ENCODE assay signal across 9 mouse cellular contexts in the genomic region with DNA sequence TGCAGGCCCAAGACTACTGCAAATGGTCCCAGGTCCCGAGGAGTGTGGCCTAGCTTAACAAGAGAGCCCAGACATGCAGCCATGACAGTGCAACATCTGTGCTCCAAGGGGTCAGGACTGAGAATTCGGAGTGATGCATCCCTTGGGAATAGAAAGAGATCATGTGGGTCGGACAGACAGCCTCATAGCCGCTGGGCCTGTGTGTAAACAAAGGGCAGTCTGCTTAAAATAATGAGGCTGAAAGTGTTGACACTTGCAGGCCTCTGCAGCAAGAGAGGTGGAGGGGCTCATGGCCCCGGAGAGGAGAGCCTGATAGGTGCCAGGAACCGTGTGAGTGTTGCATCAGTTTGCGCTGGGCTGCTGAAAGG. TPM values are rescaled to one million over a fixed set of nuclear protein-coding genes. Genes with fewer than 3 reads are reported as not detected.
DNase-seq lines count a peak whose midpoint lies in the region; ATAC-seq and TF ChIP-seq lines count a peak whose summit lies in the region.
"Had no signal": no experiment of that assay in that cellular context is flagged by ENCODE, and none has a peak within 500 bp of the region (broad histone marks: within the 10 kb centered on the region; RNA-seq: fewer than 3 reads in every experiment).

No protein-coding gene starts in this region.

- no peak overlapping the region for H3K27ac ChIP-seq in heart, embryonic 14.5 days (replicated peaks in 1 of 2; ENCODE audit: control insufficient read depth in 1 of 2, insufficient read depth in 1 of 2, low read depth in 2 of 2, low read length in 2 of 2)
- peak overlapping the region; percentile 68 for H3K27ac ChIP-seq in forebrain, postnatal 0 days (ENCODE audit: low read depth, low read length)
- H3K27ac ChIP-seq in midbrain, embryonic 12.5 days (replicated peaks), result peak overlapping the region; percentile 76

- H3K36me3 ChIP-seq in heart, embryonic 14.5 days (ENCODE audit: control insufficient read depth, insufficient read depth, low read length), result no peaks in the 10 kb centered on the region
- no peaks in the 10 kb centered on the region for H3K36me3 ChIP-seq in forebrain, postnatal 0 days (ENCODE audit: insufficient read depth)
- no peaks in the 10 kb centered on the region for H3K36me3 ChIP-seq in midbrain, embryonic 12.5 days

- no peak overlapping the region for H3K9ac ChIP-seq in heart, embryonic 14.5 days (ENCODE audit: low read length)
- peak overlapping the region; percentile 69 for H3K9ac ChIP-seq in forebrain, postnatal 0 days
- peak overlapping the region; percentile 34; the same call in 1 of the 2 replicates for H3K9ac ChIP-seq in midbrain, embryonic 12.5 days (replicated peaks)

- no peak for DNase-seq in heart, postnatal 25 days (ENCODE audit: low spot score)
- DNase-seq in R1 (ENCODE audit: low read depth, low spot score), result peak; percentile 21
- peak; percentile 35 for DNase-seq in forebrain, postnatal 0 days
- no peak for DNase-seq in left cerebral cortex, adult 11 months (ENCODE audit: low spot score)
- DNase-seq in ovary, postnatal 14 days (ENCODE audit: low spot score), result no peak
- DNase-seq: kidney, adult 8-10 months had no signal

- peaks cover 0 to 8% of the 10 kb centered on the region in 2 experiments; a peak in 2 of 4 replicates for H3K4me1 ChIP-seq in heart, embryonic 14.5 days (ENCODE audit: control insufficient read depth in 2 of 2, insufficient read depth in 2 of 2, low read length in 2 of 2)
- peaks cover 31% of the 10 kb centered on the region for H3K4me1 ChIP-seq in forebrain, postnatal 0 days (ENCODE audit: insufficient read depth)
- peaks cover 37% of the 10 kb centered on the region for H3K4me1 ChIP-seq in midbrain, embryonic 12.5 days

- H3K4me2 ChIP-seq in heart, embryonic 14.5 days (ENCODE audit: low read length), result peak overlapping the region; percentile 68
- peak overlapping the region; percentile 78 for H3K4me2 ChIP-seq in forebrain, postnatal 0 days (ENCODE audit: low read depth)
- peak overlapping the region; percentile 55 for H3K4me2 ChIP-seq in midbrain, embryonic 12.5 days (replicated peaks)

- H3K4me3 ChIP-seq in heart, embryonic 14.5 days (ENCODE audit: control insufficient read depth in 1 of 2, insufficient read depth in 1 of 2, low read depth in 1 of 2, low read length in 2 of 2), result no peak overlapping the region
- H3K4me3 ChIP-seq in forebrain, postnatal 0 days (ENCODE audit: low read depth, low read length), result peak overlapping the region; percentile 43
- H3K4me3 ChIP-seq in midbrain, embryonic 12.5 days, result peak overlapping the region; percentile 37

- WGBS in heart, embryonic 14.5 days, result 9% methylated on average over 7 of the region's 7 CpGs
- 16% methylated on average over 7 of the region's 7 CpGs for WGBS in forebrain, postnatal 0 days
- WGBS in midbrain, embryonic 12.5 days, result 24% methylated on average over 7 of the region's 7 CpGs

- H3K27me3 ChIP-seq in heart, embryonic 14.5 days (ENCODE audit: control insufficient read depth, insufficient read depth, low read length), result peaks cover 65% of the 10 kb centered on the region
- H3K27me3 ChIP-seq in forebrain, postnatal 0 days (ENCODE audit: insufficient read depth, low read length), result no peaks in the 10 kb centered on the region
- peaks cover 62% of the 10 kb centered on the region for H3K27me3 ChIP-seq in midbrain, embryonic 12.5 days

- no peak for TF ChIP-seq CTCF in forebrain, postnatal 0 days (IDR thresholded peaks at IDR 0.05; ENCODE audit: low read depth)

- intact Hi-C loops in heart, postnatal 25 days (cut with DNase I), result no loop called here

- H3K9me3 ChIP-seq in heart, embryonic 14.5 days (ENCODE audit: control insufficient read depth, low read length), result no peaks in the 10 kb centered on the region
- H3K9me3 ChIP-seq in forebrain, postnatal 0 days (ENCODE audit: low read length), result no peaks in the 10 kb centered on the region
- no peaks in the 10 kb centered on the region for H3K9me3 ChIP-seq in midbrain, embryonic 12.5 days

- ATAC-seq in heart, embryonic 14.5 days (ENCODE audit: insufficient number of reproducible peaks, insufficient read depth, low FRiP score, low read depth), result no peak
- no peak for ATAC-seq in forebrain, postnatal 0 days
- no peak for ATAC-seq in midbrain, embryonic 12.5 days (ENCODE audit: low FRiP score, low read depth)
- ATAC-seq in megakaryocyte progenitor cell, adult 5-6 weeks (replicated peaks; ENCODE audit: poor library complexity), result no peak

RNA-seq across cellular contexts. Expression of a gene that starts 6.2 kb away (rescaled TPM):
- polyA plus RNA-seq in heart, embryonic 14.5 days (2014; fragmentation: Nextera tagmentation; extraction: Ambion mirVana), result 0.40 and 0.54 TPM in 2 replicates
- not detected for total RNA-seq in heart, postnatal 25 days (2021)
- 96.1 and 119 TPM in 2 replicates for total RNA-seq in forebrain, postnatal 0 days (2014; rRNA removed)
- 84.0 and 112 TPM in 2 replicates for polyA plus RNA-seq in forebrain, postnatal 0 days (2015; fragmentation: Nextera tagmentation; extraction: Ambion mirVana)
- polyA plus RNA-seq in midbrain, embryonic 12.5 days (2016; fragmentation: Nextera tagmentation; extraction: Ambion mirVana), result 9.7 and 12.0 TPM in 2 replicates
- total RNA-seq in megakaryocyte progenitor cell, adult 5-6 weeks (2015), result not detected in 2 replicates
- total RNA-seq in megakaryocyte progenitor cell, adult 5-6 weeks (2017), result not detected in 2 replicates

RNA-seq across cellular contexts. Expression of a gene that starts 21.1 kb away (rescaled TPM):
- 5.6 and 6.4 TPM in 2 replicates for polyA plus RNA-seq in heart, embryonic 14.5 days (2014; fragmentation: Nextera tagmentation; extraction: Ambion mirVana)
- total RNA-seq in heart, postnatal 25 days (2021), result 10 to 100 TPM; 24.6 to 26.9 TPM
- 0.10 TPM in 1 of 2 replicates, not detected in the other for total RNA-seq in forebrain, postnatal 0 days (2014; rRNA removed)
- not detected in 2 replicates for polyA plus RNA-seq in forebrain, postnatal 0 days (2015; fragmentation: Nextera tagmentation; extraction: Ambion mirVana)
- polyA plus RNA-seq in midbrain, embryonic 12.5 days (2016; fragmentation: Nextera tagmentation; extraction: Ambion mirVana), result not detected in 2 replicates
- total RNA-seq in megakaryocyte progenitor cell, adult 5-6 weeks (2015), result not detected in 2 replicates
- not detected in 2 replicates for total RNA-seq in megakaryocyte progenitor cell, adult 5-6 weeks (2017)

Comparison
In these comparisons a context has a peak if more than half of its experiments do, and no peak if none do; other contexts are left out.
1. H3K27ac ChIP-seq: peak in forebrain, postnatal 0 days (single experiment) and midbrain, embryonic 12.5 days (single experiment); none in heart, embryonic 14.5 days (0 of 2).
2. H3K4me3 ChIP-seq: peak in forebrain, postnatal 0 days (single experiment) and midbrain, embryonic 12.5 days (single experiment); none in heart, embryonic 14.5 days (0 of 2).
3. DNase-seq: peak in R1 (single experiment) and forebrain, postnatal 0 days (single experiment); none in heart, postnatal 25 days (single experiment), left cerebral cortex, adult 11 months (single experiment) and ovary, postnatal 14 days (single experiment).
4. RNA of a gene that starts 6.2 kb away (total RNA-seq): 96.1 to 119 TPM in forebrain, postnatal 0 days; not detected in heart, postnatal 25 days and not detected in megakaryocyte progenitor cell, adult 5-6 weeks; every median in the first group is over 10 times any median in the second.
5. RNA of a gene that starts 21.1 kb away (total RNA-seq): 24.6 to 26.9 TPM in heart, postnatal 25 days; 0.10 TPM in forebrain, postnatal 0 days and not detected in megakaryocyte progenitor cell, adult 5-6 weeks; every median in the first group is over 10 times any median in the second.
6. Peak in every context shown above with its lines, with median percentiles within 50 percentile points of each other: H3K4me2 ChIP-seq.